Mouse (Mus musculus) mesoderm, embryonic 11.5 days (tissue): ENCODE results near the gene Ckm.

Experiments
- DNase-seq: peaks from one replicate; pipeline ENCODE4 v3.0.0-alpha.2; 2012; ENCODE audit warnings: low read depth, low spot score

Ckm gene

GRCm38 (mm10) chr7:19432475-19432874 is 27.9 kb downstream of the Ckm start:
- no peak for DNase-seq

DNA sequence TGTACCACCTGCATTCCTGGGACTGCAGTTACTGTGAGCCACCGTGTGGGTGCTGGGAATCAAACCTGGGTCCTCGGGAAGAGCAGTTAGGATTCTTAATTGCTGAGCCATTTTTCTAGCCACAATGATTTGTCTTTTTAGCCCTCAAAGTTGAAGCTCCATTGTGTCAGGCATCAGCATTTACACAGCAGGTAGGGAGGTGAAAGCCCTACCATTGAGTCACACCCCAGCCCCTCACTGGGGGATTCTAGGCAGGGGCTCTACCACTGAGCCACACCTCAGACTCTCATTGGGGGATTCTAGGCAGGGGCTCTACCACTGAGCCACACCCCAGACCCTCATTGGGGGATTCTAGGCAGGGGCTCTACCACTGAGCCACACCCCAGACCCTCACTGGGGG is 31.7 kb downstream of the Ckm start:
- no peak for DNase-seq

DNA sequence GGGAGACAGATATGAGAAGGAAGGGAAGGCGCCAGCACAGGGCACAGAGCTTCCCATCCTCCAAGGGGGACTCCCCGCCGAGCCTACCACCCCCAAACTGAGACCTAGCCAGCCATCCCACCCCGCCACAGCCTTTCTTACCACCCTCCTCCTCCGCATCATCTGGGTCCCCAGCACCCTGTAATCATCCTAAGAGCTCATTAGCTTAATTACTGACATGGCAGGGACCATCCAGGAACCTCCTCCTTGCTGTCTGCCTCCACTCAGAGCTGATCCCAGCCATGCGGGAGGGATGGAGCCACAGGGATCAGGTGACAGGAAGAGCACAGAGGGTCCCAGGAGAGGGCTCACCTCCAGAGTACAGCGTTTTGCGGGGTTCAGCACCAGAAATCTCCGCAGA is 32.5 kb downstream of the Ckm start:
- DNase-seq, result no peak

- no peak for DNase-seq
Measured at GRCm38 (mm10) chr7:19441448-19442091, 37.0 kb downstream of the Ckm start.

DNA sequence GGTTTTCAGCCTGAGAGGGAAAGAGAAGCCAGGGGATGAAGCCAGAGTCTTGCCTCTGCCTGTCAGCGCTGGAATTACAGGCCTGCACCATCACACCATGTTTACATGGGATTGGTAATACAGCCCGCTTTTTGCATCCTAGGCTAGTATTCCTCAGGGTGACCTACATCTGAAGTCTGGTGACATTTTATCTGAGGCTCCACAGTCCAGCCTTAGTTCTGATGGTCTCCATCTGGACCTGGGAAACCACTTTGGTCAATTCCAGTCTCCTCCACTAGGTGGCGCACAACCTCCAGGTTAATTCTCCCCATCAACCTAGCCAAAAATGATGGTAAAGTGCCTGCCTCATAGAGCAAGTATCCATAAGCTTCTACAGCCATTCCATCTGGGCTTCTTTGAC is 38.8 kb downstream of the Ckm start:
- peak; percentile 81 for DNase-seq

DNA sequence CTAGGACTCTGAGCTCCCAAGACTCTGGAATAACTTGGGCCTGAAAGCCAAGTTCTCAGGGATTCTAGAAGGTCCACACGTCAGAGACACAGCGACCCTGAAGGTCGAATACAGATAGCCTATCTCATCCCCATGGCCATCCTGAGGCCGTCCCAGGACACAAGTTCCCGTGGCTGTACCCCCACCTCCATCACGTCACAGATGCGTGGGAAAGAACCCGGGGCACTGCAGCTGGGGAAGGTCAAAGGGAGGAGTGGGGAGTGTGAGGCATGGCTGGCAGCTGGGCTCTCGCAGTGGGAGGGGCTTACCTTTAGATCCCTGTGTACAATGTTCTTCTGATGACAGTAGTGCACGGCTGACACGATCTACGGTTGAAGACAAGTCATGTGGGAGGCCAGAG is 40.2 kb downstream of the Ckm start:
- DNase-seq, result no peak

- DNase-seq, result no peak
Measured at GRCm38 (mm10) chr7:19447689-19448088, 43.1 kb downstream of the Ckm start.

DNA sequence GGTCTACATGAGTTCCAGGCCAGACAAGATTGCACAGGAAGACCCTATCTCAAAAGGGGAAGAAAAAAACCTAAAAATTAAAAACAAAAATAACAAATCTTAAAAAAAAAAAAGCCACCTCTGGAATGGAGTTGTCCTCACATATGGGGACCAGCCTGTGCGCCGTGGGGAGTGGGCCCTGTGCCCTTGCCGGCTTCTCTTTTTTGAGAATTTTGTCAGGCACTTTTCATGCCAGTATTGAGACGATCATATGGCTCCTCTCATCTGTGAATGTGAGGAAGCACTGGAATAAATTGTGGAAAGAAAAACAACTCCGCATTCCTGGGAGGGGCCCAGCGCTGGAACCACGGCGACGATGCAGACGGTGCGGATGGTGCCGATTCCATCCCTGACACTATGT is 44.6 kb downstream of the Ckm start:
- no peak for DNase-seq

DNA sequence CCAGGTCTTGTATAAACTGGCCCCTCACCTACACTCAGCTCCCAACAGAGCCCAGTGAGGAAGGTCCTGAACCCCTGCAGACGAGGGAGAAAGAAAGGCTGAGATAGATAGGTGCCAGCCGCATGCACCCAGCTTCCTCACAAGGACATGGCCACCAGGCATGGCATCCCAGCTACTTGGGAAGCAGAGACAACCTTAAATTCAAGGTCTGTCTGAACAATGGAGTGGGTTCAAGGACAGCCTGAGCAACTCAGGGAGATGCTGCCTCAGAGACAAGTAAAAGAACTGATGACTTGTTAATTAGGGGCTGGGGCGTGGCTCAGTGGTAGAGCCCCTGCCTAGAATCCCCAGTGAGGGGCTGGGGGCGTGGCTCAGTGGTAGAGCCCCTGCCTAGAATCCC is 50.6 kb downstream of the Ckm start:
- DNase-seq, result no peak

DNA sequence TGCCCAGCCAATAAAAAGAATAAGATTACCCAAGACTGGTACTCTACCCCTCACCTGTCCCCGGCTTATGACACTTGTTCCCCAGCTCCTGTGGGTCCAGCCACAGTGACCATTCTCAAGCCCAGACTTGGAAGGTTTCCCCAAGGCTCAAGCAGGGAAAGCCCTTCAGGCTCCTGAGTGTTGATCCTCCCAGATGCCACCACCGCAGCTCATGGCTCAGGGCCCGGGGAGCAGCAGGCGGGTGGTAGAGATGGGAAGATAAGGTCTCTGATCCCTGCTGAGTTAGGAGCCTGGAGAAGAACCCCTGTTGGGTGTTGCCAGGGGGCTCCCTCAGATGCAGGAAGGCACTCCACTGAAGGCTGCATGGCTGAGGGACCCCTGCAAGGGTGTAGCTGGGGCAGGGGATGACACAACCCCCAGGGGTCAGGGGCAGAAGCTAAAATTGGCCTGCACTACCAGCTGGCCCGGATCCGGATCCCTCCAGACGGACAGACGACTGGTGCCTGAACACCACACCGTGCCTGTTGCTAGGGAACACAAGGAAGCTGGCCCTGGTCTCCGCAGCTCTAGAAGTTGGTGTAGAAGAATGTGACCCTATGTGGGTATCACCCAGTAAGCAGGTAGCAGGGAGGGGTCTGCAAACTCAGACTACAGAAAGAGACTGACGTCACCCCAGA is 51.4 kb downstream of the Ckm start:
- DNase-seq, result no peak

- DNase-seq, result no peak
Measured at GRCm38 (mm10) chr7:19456628-19457027, 52.1 kb downstream of the Ckm start.

GRCm38 (mm10) chr7:19457414-19458071 is 53.0 kb downstream of the Ckm start:
- no peak for DNase-seq

DNA sequence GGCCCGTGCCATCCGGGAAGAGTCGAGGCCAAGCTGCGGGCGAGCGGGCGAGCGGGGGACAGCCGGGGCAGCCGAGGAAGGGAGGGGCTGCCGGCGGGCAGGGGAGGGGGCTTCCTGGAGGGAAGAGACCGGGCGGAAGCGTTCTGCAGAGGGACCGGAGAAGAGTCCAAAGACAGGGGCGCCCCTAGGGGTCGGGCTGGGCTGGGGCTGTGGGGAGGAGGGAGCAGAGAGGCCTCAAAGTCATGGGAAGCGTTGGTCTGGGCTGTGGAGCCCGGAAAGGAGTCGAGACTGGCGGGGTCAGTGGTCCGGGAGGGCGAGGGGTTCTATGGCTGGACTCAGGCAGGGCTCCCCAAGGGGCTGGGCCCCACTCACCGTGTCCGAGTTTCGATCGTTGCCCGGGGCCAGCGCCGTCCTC is 53.5 kb downstream of the Ckm start:
- peak; percentile 82 for DNase-seq

- DNase-seq, result peak; percentile 84
Measured at GRCm38 (mm10) chr7:19458591-19459111, 54.1 kb downstream of the Ckm start, which contains the start of gene Mark4. Gene Mark4 (minus strand): TSS chr7:19458821.

DNA sequence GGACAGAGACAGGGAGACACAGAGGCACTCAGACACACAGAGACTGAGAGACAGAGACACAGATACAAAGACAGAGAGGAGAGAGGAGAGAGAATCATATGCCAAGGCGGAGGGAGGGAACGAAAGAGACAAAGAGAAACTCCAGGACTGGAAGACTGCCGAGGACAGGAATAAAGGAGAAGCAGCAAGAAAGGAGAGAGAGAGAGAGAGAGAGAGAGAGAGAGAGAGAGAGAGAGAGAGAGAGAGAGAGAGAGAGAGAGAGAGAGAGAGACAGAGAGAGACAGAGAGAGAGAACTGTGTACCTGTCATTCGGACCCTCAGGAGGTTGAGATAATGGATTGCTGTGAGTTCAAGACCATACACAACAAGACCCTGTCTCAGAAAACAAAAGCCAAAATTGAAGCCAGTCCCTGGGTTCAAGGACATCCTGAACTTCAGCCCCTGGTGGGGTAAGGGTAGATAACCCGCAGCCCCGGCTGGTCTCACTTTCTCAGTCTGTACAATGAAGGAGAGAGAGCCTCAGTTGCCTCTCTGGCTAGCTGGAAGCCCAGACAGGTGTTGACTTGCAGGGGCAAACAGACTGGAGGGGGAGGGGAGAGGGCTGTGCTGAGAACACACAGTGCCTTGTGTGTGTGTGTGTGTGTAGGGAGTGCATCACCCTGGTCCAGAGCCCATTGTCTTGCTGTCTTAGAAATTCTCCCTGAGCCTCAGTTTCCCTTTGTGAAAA is 54.7 kb downstream of the Ckm start:
- no peak for DNase-seq

GRCm38 (mm10) chr7:19460500-19460899 is 55.9 kb downstream of the Ckm start:
- no peak for DNase-seq

GRCm38 (mm10) chr7:19461488-19461887 is 56.9 kb downstream of the Ckm start:
- peak; percentile 87 for DNase-seq

DNA sequence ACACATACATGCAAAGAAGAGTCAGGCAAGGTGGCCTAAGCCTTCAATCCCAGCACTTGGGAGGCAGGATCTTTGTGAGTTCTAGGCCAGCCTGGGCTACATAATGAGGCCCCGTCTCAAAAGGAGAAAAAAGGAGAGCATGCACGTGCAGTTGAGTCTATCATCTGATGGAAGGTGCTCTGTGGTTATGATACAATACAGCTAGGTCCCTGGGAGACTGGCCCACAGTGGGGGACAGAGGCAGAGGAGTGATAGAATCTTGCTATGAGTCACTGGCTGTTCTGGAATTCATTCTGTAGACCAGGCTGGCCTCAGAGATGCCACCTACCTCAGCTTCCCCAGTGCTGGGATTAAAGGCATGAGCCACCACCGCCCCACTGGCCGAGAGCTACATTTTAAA is 57.9 kb downstream of the Ckm start:
- DNase-seq, result no peak

DNA sequence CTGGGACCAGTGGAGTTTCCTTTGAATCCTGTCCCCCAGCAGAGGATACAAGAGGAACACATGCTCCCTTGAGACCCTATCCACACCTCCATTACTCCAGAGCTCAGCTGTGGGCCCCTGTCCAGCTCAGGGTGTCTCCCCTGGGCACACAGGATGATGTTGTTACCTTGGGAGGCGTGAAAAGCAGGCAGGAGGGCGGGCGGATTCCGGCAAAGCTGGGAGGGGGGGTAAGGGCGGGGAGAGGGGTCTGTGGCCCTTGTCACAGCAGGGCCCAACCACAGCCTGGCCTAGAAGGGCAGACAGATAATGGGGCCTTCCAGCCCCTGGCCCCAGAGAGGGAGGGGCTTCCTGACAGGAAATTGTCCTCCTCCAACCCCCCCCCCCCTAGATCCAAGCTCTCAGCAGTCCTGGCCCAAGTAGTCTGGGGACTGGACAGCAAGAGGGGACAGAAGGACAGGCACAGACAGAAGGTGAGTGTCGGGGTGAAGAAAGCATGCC is 58.4 kb downstream of the Ckm start, which contains the start of gene Exoc3l2:
TSS of gene Exoc3l2 (plus strand) at position 448 of the 498 bp plus-strand sequence.
- DNase-seq, result no peak

- peak; percentile 61 for DNase-seq
Measured at GRCm38 (mm10) chr7:19464367-19465307, 60.1 kb downstream of the Ckm start.
